ENCODE assay signal across 8 mouse cellular contexts in genomic region chr11:116615735-116616437, GRCm38 (mm10). TPM values are rescaled to one million over a fixed set of nuclear protein-coding genes. Genes with fewer than 3 reads are reported as not detected.
DNase-seq lines count a peak whose midpoint lies in the region; ATAC-seq and TF ChIP-seq lines count a peak whose summit lies in the region.

No protein-coding gene starts in this region.

- H3K9me3 ChIP-seq in forebrain, embryonic 10.5 days, result no peaks in the 10 kb centered on the region
- H3K9me3 ChIP-seq in forebrain, embryonic 12.5 days, result no peaks in the 10 kb centered on the region
- H3K9me3 ChIP-seq in ES-Bruce4 (replicated peaks; ENCODE audit: control insufficient read depth, insufficient read depth, low read length, poor library complexity, severe bottlenecking), result no peaks in the 10 kb centered on the region
- H3K9me3 ChIP-seq in stomach, embryonic 16.5 days (replicated peaks; ENCODE audit: control insufficient read depth, low read length), result no peaks in the 10 kb centered on the region
- H3K9me3 ChIP-seq in neural tube, embryonic 15.5 days (replicated peaks), result no peaks in the 10 kb centered on the region

- no peak for DNase-seq in forebrain, embryonic 10.5 days (ENCODE audit: extremely low spot score, low spot score)
- DNase-seq in kidney, adult 8-10 months, result peak; percentile 45 to 55
- DNase-seq in lung, postnatal 14 days, result peak; percentile 74

- ATAC-seq in forebrain, embryonic 12.5 days (ENCODE audit: low FRiP score), result no peak
- ATAC-seq in erythroid progenitor cell, adult 5-6 weeks (replicated peaks; ENCODE audit: low FRiP score, poor library complexity, severe bottlenecking), result peak; percentile 71
- ATAC-seq in stomach, embryonic 16.5 days (ENCODE audit: insufficient read depth, low FRiP score), result peak; percentile 63
- ATAC-seq in neural tube, embryonic 15.5 days (ENCODE audit: low FRiP score), result no peak

- TF ChIP-seq EP300 in ES-Bruce4 (IDR thresholded peaks at IDR 0.05; ENCODE audit: insufficient read depth, low read depth, low read length), result 0 out of 2 replicates have a peak, but pooled peaks have one; percentile 69

- no peaks in the 10 kb centered on the region for H3K36me3 ChIP-seq in forebrain, embryonic 10.5 days (replicated peaks)
- no peaks in the 10 kb centered on the region for H3K36me3 ChIP-seq in forebrain, embryonic 12.5 days (replicated peaks)
- no peaks in the 10 kb centered on the region for H3K36me3 ChIP-seq in ES-Bruce4 (ENCODE audit: control insufficient read depth, insufficient read depth, low read length, poor library complexity, severe bottlenecking)
- no peaks in the 10 kb centered on the region for H3K36me3 ChIP-seq in stomach, embryonic 16.5 days (ENCODE audit: control insufficient read depth, insufficient read depth, low read length)
- H3K36me3 ChIP-seq in neural tube, embryonic 15.5 days, result no peaks in the 10 kb centered on the region

- H3K27ac ChIP-seq in forebrain, embryonic 10.5 days, result peak overlapping the region; percentile 61
- H3K27ac ChIP-seq in forebrain, embryonic 12.5 days, result no peak overlapping the region
- peak overlapping the region; percentile 19; the same call in 1 of the 2 replicates for H3K27ac ChIP-seq in ES-Bruce4 (ENCODE audit: insufficient read depth, low read length)
- H3K27ac ChIP-seq in stomach, embryonic 16.5 days (ENCODE audit: low read length), result peak overlapping the region; percentile 74
- H3K27ac ChIP-seq in neural tube, embryonic 15.5 days (replicated peaks), result no peak overlapping the region

- peak overlapping the region; percentile 8; the same call in 1 of the 2 replicates for H3K4me3 ChIP-seq in forebrain, embryonic 10.5 days
- no peak overlapping the region for H3K4me3 ChIP-seq in forebrain, embryonic 12.5 days (replicated peaks)
- H3K4me3 ChIP-seq in ES-Bruce4 (ENCODE audit: low read depth, low read length), result no peak overlapping the region
- no peak overlapping the region for H3K4me3 ChIP-seq in stomach, embryonic 16.5 days (replicated peaks; ENCODE audit: low read length)
- H3K4me3 ChIP-seq in neural tube, embryonic 15.5 days (replicated peaks), result no peak overlapping the region

- H3K4me2 ChIP-seq in forebrain, embryonic 12.5 days, result no peak overlapping the region
- peak overlapping the region; percentile 22 for H3K4me2 ChIP-seq in stomach, embryonic 16.5 days (ENCODE audit: low read depth, low read length)
- H3K4me2 ChIP-seq in neural tube, embryonic 15.5 days, result no peak overlapping the region

- H3K9ac ChIP-seq in forebrain, embryonic 12.5 days, result no peak overlapping the region
- H3K9ac ChIP-seq in ES-Bruce4 (ENCODE audit: low read depth, poor library complexity, severe bottlenecking), result no peak overlapping the region
- peak overlapping the region; percentile 18; the same call in 1 of the 2 replicates for H3K9ac ChIP-seq in stomach, embryonic 16.5 days (ENCODE audit: low read length)
- H3K9ac ChIP-seq in neural tube, embryonic 15.5 days (replicated peaks), result no peak overlapping the region

- no peak for TF ChIP-seq POLR2A in ES-Bruce4 (IDR thresholded peaks at IDR 0.05; ENCODE audit: insufficient read depth, low read length)

- 53% methylated on average over 15 of the region's 15 CpGs for WGBS in forebrain, embryonic 10.5 days
- WGBS in forebrain, embryonic 12.5 days, result 57% methylated on average over 15 of the region's 15 CpGs
- WGBS in stomach, embryonic 16.5 days, result 37% methylated on average over 15 of the region's 15 CpGs
- WGBS in neural tube, embryonic 15.5 days, result 55% methylated on average over 15 of the region's 15 CpGs

- TF ChIP-seq CTCF in ES-Bruce4 (IDR thresholded peaks at IDR 0.05; ENCODE audit: low read depth, low read length), result peak; percentile 31

- H3K27me3 ChIP-seq in forebrain, embryonic 10.5 days (ENCODE audit: poor library complexity, severe bottlenecking), result peaks cover 6% of the 10 kb centered on the region
- no peaks in the 10 kb centered on the region; the same call in 1 of the 2 replicates for H3K27me3 ChIP-seq in forebrain, embryonic 12.5 days
- no peaks in the 10 kb centered on the region for H3K27me3 ChIP-seq in ES-Bruce4 (ENCODE audit: control insufficient read depth, insufficient read depth, low read length, poor library complexity, severe bottlenecking)
- H3K27me3 ChIP-seq in stomach, embryonic 16.5 days (ENCODE audit: control insufficient read depth, insufficient read depth, low read length), result no peaks in the 10 kb centered on the region
- H3K27me3 ChIP-seq in neural tube, embryonic 15.5 days (replicated peaks), result no peaks in the 10 kb centered on the region

- H3K4me1 ChIP-seq in forebrain, embryonic 10.5 days, result peaks cover 45% of the 10 kb centered on the region
- H3K4me1 ChIP-seq in forebrain, embryonic 12.5 days, result peaks cover 12% of the 10 kb centered on the region
- H3K4me1 ChIP-seq in ES-Bruce4 (ENCODE audit: control insufficient read depth, insufficient read depth, low read length), result peaks cover 13% of the 10 kb centered on the region
- peaks cover 38% of the 10 kb centered on the region for H3K4me1 ChIP-seq in stomach, embryonic 16.5 days (ENCODE audit: control insufficient read depth, insufficient read depth, low read length)
- H3K4me1 ChIP-seq in neural tube, embryonic 15.5 days, result peaks cover 24% of the 10 kb centered on the region

RNA-seq across cellular contexts. Expression of gene Rhbdf2, which starts 10.9 kb away (rescaled TPM):
- polyA plus RNA-seq in forebrain, embryonic 10.5 days (2016; fragmentation: Nextera tagmentation; extraction: Ambion mirVana), result 3.5 and 4.0 TPM in 2 replicates
- 1.4 and 1.9 TPM in 2 replicates for polyA plus RNA-seq in forebrain, embryonic 12.5 days (2016; fragmentation: Nextera tagmentation; extraction: Ambion mirVana)
- polyA plus RNA-seq in ES-Bruce4 (2011; ENCODE audit: insufficient read depth, insufficient read length, low read depth, missing spikeins), result 36.5 and 39.1 TPM in 2 replicates
- total RNA-seq in erythroid progenitor cell, adult 5-6 weeks (2015; ENCODE audit: low replicate concordance), result 6.3 and 12.6 TPM in 2 replicates
- 5.9 and 11.5 TPM in 2 replicates for total RNA-seq in erythroid progenitor cell, adult 5-6 weeks (2017; ENCODE audit: low replicate concordance)
- 8.2 and 9.3 TPM in 2 replicates for polyA plus RNA-seq in stomach, embryonic 16.5 days (2015; fragmentation: Nextera tagmentation; extraction: Ambion mirVana)
- 1.4 and 4.0 TPM in 2 replicates for polyA plus RNA-seq in neural tube, embryonic 15.5 days (2015; fragmentation: Nextera tagmentation; extraction: Ambion mirVana)

RNA-seq across cellular contexts. Expression of gene Aanat, which starts 29.7 kb away (rescaled TPM):
- polyA plus RNA-seq in forebrain, embryonic 10.5 days (2016; fragmentation: Nextera tagmentation; extraction: Ambion mirVana), result not detected in 2 replicates
- polyA plus RNA-seq in forebrain, embryonic 12.5 days (2016; fragmentation: Nextera tagmentation; extraction: Ambion mirVana), result 0.24 TPM in 1 of 2 replicates, not detected in the other
- not detected in 2 replicates for polyA plus RNA-seq in ES-Bruce4 (2011; ENCODE audit: insufficient read depth, insufficient read length, low read depth, missing spikeins)
- not detected in 2 replicates for total RNA-seq in erythroid progenitor cell, adult 5-6 weeks (2015; ENCODE audit: low replicate concordance)
- total RNA-seq in erythroid progenitor cell, adult 5-6 weeks (2017; ENCODE audit: low replicate concordance), result not detected in 2 replicates
- polyA plus RNA-seq in stomach, embryonic 16.5 days (2015; fragmentation: Nextera tagmentation; extraction: Ambion mirVana), result not detected in 2 replicates
- polyA plus RNA-seq in neural tube, embryonic 15.5 days (2015; fragmentation: Nextera tagmentation; extraction: Ambion mirVana), result 0.34 and 0.49 TPM in 2 replicates

RNA-seq across cellular contexts. Expression of gene Ube2o, which starts 34.6 kb away (rescaled TPM):
- 9.2 and 10.5 TPM in 2 replicates for polyA plus RNA-seq in forebrain, embryonic 10.5 days (2016; fragmentation: Nextera tagmentation; extraction: Ambion mirVana)
- polyA plus RNA-seq in forebrain, embryonic 12.5 days (2016; fragmentation: Nextera tagmentation; extraction: Ambion mirVana), result 12.5 and 17.3 TPM in 2 replicates
- 36.1 and 43.6 TPM in 2 replicates for polyA plus RNA-seq in ES-Bruce4 (2011; ENCODE audit: insufficient read depth, insufficient read length, low read depth, missing spikeins)
- total RNA-seq in erythroid progenitor cell, adult 5-6 weeks (2015; ENCODE audit: low replicate concordance), result 95.5 and 136 TPM in 2 replicates
- total RNA-seq in erythroid progenitor cell, adult 5-6 weeks (2017; ENCODE audit: low replicate concordance), result 126 and 150 TPM in 2 replicates
- 4.8 and 5.1 TPM in 2 replicates for polyA plus RNA-seq in stomach, embryonic 16.5 days (2015; fragmentation: Nextera tagmentation; extraction: Ambion mirVana)
- 19.2 and 32.4 TPM in 2 replicates for polyA plus RNA-seq in neural tube, embryonic 15.5 days (2015; fragmentation: Nextera tagmentation; extraction: Ambion mirVana)

RNA-seq across cellular contexts. Expression of gene Prcd, which starts 37.4 kb away (rescaled TPM):
- 0.62 and 1.1 TPM in 2 replicates for polyA plus RNA-seq in forebrain, embryonic 10.5 days (2016; fragmentation: Nextera tagmentation; extraction: Ambion mirVana)
- 0.76 and 1.3 TPM in 2 replicates for polyA plus RNA-seq in forebrain, embryonic 12.5 days (2016; fragmentation: Nextera tagmentation; extraction: Ambion mirVana)
- polyA plus RNA-seq in ES-Bruce4 (2011; ENCODE audit: insufficient read depth, insufficient read length, low read depth, missing spikeins), result not detected in 2 replicates
- total RNA-seq in erythroid progenitor cell, adult 5-6 weeks (2015; ENCODE audit: low replicate concordance), result not detected in 2 replicates
- not detected in 2 replicates for total RNA-seq in erythroid progenitor cell, adult 5-6 weeks (2017; ENCODE audit: low replicate concordance)
- 1.1 and 1.6 TPM in 2 replicates for polyA plus RNA-seq in stomach, embryonic 16.5 days (2015; fragmentation: Nextera tagmentation; extraction: Ambion mirVana)
- polyA plus RNA-seq in neural tube, embryonic 15.5 days (2015; fragmentation: Nextera tagmentation; extraction: Ambion mirVana), result 3.1 and 3.4 TPM in 2 replicates

RNA-seq across cellular contexts. Expression of gene Cygb, which starts 38.2 kb away (rescaled TPM):
- polyA plus RNA-seq in forebrain, embryonic 10.5 days (2016; fragmentation: Nextera tagmentation; extraction: Ambion mirVana), result 2.5 and 2.9 TPM in 2 replicates
- polyA plus RNA-seq in forebrain, embryonic 12.5 days (2016; fragmentation: Nextera tagmentation; extraction: Ambion mirVana), result 4.2 and 4.3 TPM in 2 replicates
- polyA plus RNA-seq in ES-Bruce4 (2011; ENCODE audit: insufficient read depth, insufficient read length, low read depth, missing spikeins), result not detected in 2 replicates
- not detected in 2 replicates for total RNA-seq in erythroid progenitor cell, adult 5-6 weeks (2015; ENCODE audit: low replicate concordance)
- total RNA-seq in erythroid progenitor cell, adult 5-6 weeks (2017; ENCODE audit: low replicate concordance), result not detected in 2 replicates
- polyA plus RNA-seq in stomach, embryonic 16.5 days (2015; fragmentation: Nextera tagmentation; extraction: Ambion mirVana), result 19.6 and 24.8 TPM in 2 replicates
- polyA plus RNA-seq in neural tube, embryonic 15.5 days (2015; fragmentation: Nextera tagmentation; extraction: Ambion mirVana), result 28.7 and 31.1 TPM in 2 replicates

Comparison
In these comparisons a context has a peak if more than half of its experiments do, and no peak if none do; other contexts are left out.
1. H3K27ac ChIP-seq: peak in forebrain, embryonic 10.5 days (single experiment), ES-Bruce4 (single experiment) and stomach, embryonic 16.5 days (single experiment); none in forebrain, embryonic 12.5 days (single experiment) and neural tube, embryonic 15.5 days (single experiment).
2. ATAC-seq: peak in erythroid progenitor cell, adult 5-6 weeks (single experiment) and stomach, embryonic 16.5 days (single experiment); none in forebrain, embryonic 12.5 days (single experiment) and neural tube, embryonic 15.5 days (single experiment).